Mouse (Mus musculus): ENCODE results near the gene Pank1.

DNA sequence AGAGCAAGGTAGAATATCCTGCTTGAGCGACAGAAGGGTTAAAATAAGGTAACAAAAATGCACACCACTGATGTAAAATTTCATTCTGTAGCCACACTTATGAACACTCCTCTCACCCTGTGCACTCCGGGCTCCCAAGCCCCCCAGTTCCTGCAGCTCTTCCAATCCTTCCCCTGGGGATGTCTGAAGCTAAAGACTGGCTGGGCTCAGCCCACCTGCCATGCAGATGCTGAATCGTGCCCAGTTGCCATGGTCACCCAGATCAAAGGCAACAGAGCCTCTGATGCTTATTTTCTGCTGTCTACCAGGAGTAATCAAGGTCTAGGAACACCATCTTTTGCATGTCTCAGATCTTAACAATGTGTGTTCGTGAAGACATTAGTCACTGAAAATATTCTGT lies 64.6 kb downstream of the Pank1 start:
- no peak for TF ChIP-seq POLR2A (IDR thresholded peaks at IDR 0.05; ENCODE audit: low read depth, low read length)
- TF ChIP-seq CTCF (IDR thresholded peaks at IDR 0.05; ENCODE audit: borderline replicate concordance, insufficient read depth, low read length) = no peak

All from embryonic fibroblast, embryonic 13.5 days (primary cell).